In genomic region chr4:123917548-123918140, GRCm38 (mm10) we compare ENCODE assay signal across 9 mouse cellular contexts. TPM values are rescaled to one million over a fixed set of nuclear protein-coding genes. Genes with fewer than 3 reads are reported as not detected.
A peak's percentile ranks its signal among the peaks of the same experiment; 100 is the strongest.
DNase-seq lines count a peak whose midpoint lies in the region; ATAC-seq and TF ChIP-seq lines count a peak whose summit lies in the region.
"Had no signal": no experiment of that assay in that cellular context is flagged by ENCODE, and none has a peak within 500 bp of the region (broad histone marks: within the 10 kb centered on the region; RNA-seq: fewer than 3 reads in every experiment).

Gene 4930535I16Rik, minus strand, starts transcription at chr4:123918022.

- no peak for TF ChIP-seq EP300 in CH12.LX (IDR thresholded peaks at IDR 0.05; ENCODE audit: low read length)

- H3K79me2 ChIP-seq in CH12.LX (replicated peaks; ENCODE audit: control insufficient read depth, extremely low read depth, insufficient read depth, poor library complexity, severe bottlenecking): peaks cover 37% of the 10 kb centered on the region

- under 1% methylated on average over 62 of the region's 63 CpGs for WGBS in embryonic facial prominence, embryonic 10.5 days
- under 1% methylated on average over 59 of the region's 63 CpGs for WGBS in heart, embryonic 16.5 days
- 0% methylated on average over 51 of the region's 63 CpGs for WGBS in limb, embryonic 13.5 days
- under 1% methylated on average over 57 of the region's 63 CpGs for WGBS in midbrain, embryonic 11.5 days

- peaks cover 16 to 42% of the 10 kb centered on the region in 2 experiments for H3K36me3 ChIP-seq in CH12.LX (replicated peaks in 1 of 2; ENCODE audit: control insufficient read depth in 1 of 2, insufficient read depth in 1 of 2, low read length in 1 of 2)
- peaks cover 42% of the 10 kb centered on the region for H3K36me3 ChIP-seq in embryonic facial prominence, embryonic 10.5 days (replicated peaks)
- peaks cover 13% of the 10 kb centered on the region for H3K36me3 ChIP-seq in heart, embryonic 16.5 days (ENCODE audit: control insufficient read depth, insufficient read depth)
- H3K36me3 ChIP-seq in limb, embryonic 13.5 days: peaks cover 35% of the 10 kb centered on the region
- peaks cover 7% of the 10 kb centered on the region; the same call in 1 of the 2 replicates for H3K36me3 ChIP-seq in midbrain, embryonic 11.5 days (ENCODE audit: control insufficient read depth, insufficient read depth, low read length)

- H3K27me3 ChIP-seq in CH12.LX (replicated peaks): no peaks in the 10 kb centered on the region
- no peaks in the 10 kb centered on the region for H3K27me3 ChIP-seq in embryonic facial prominence, embryonic 10.5 days (replicated peaks; ENCODE audit: low read depth, poor library complexity, severe bottlenecking)
- H3K27me3 ChIP-seq in heart, embryonic 16.5 days (ENCODE audit: control insufficient read depth, insufficient read depth, low read length): no peaks in the 10 kb centered on the region
- H3K27me3 ChIP-seq in limb, embryonic 13.5 days: no peaks in the 10 kb centered on the region
- no peaks in the 10 kb centered on the region for H3K27me3 ChIP-seq in midbrain, embryonic 11.5 days (ENCODE audit: control insufficient read depth, insufficient read depth, low read length)

- peak within 1 kb of the TSS; percentile 85 to 98 (median 95) for H3K4me3 ChIP-seq in CH12.LX (replicated peaks in 1 of 3; ENCODE audit: low read depth in 2 of 3, low read length in 2 of 3, poor library complexity in 1 of 3)
- peak within 1 kb of the TSS; percentile 98 for H3K4me3 ChIP-seq in embryonic facial prominence, embryonic 10.5 days
- peak within 1 kb of the TSS; percentile 98 for H3K4me3 ChIP-seq in heart, embryonic 16.5 days (ENCODE audit: low read length)
- peak within 1 kb of the TSS; percentile 99 for H3K4me3 ChIP-seq in limb, embryonic 13.5 days
- peak within 1 kb of the TSS; percentile 98 for H3K4me3 ChIP-seq in midbrain, embryonic 11.5 days (ENCODE audit: low read depth, low read length)

- no peak for TF ChIP-seq RAD21 in CH12.LX (IDR thresholded peaks at IDR 0.05; ENCODE audit: low read depth, low read length)

- no peaks in the 10 kb centered on the region for H3K9me3 ChIP-seq in CH12.LX (replicated peaks; ENCODE audit: low read length)
- H3K9me3 ChIP-seq in embryonic facial prominence, embryonic 10.5 days: no peaks in the 10 kb centered on the region
- no peaks in the 10 kb centered on the region for H3K9me3 ChIP-seq in heart, embryonic 16.5 days (replicated peaks; ENCODE audit: control insufficient read depth, low read length)
- no peaks in the 10 kb centered on the region for H3K9me3 ChIP-seq in limb, embryonic 13.5 days
- no peaks in the 10 kb centered on the region for H3K9me3 ChIP-seq in midbrain, embryonic 11.5 days (ENCODE audit: control insufficient read depth, low read length)

- H3K9ac ChIP-seq in CH12.LX (ENCODE audit: insufficient read depth, low read depth): peak within 1 kb of the TSS; percentile 96
- H3K9ac ChIP-seq in heart, embryonic 16.5 days (ENCODE audit: low read length): peak within 1 kb of the TSS; percentile 97
- H3K9ac ChIP-seq in limb, embryonic 13.5 days: peak within 1 kb of the TSS; percentile 95
- H3K9ac ChIP-seq in midbrain, embryonic 11.5 days (ENCODE audit: low read length): peak within 1 kb of the TSS; percentile 93

- H3K4me2 ChIP-seq in CH12.LX (ENCODE audit: insufficient read depth, low read depth, poor library complexity, severe bottlenecking): peak within 1 kb of the TSS; percentile 96
- peak within 1 kb of the TSS; percentile 81 for H3K4me2 ChIP-seq in heart, embryonic 16.5 days (ENCODE audit: low read depth, low read length)
- H3K4me2 ChIP-seq in limb, embryonic 13.5 days (replicated peaks): peak within 1 kb of the TSS; percentile 90
- peak within 1 kb of the TSS; percentile 85 for H3K4me2 ChIP-seq in midbrain, embryonic 11.5 days

- peak; percentile 66 for DNase-seq in A20 (ENCODE audit: low read depth, low spot score)
- DNase-seq in CH12.LX (ENCODE audit: extremely low read depth): no peak
- no peak for DNase-seq in embryonic facial prominence, embryonic 10.5 days (ENCODE audit: low spot score)
- DNase-seq in midbrain, embryonic 11.5 days (ENCODE audit: low spot score, missing footprints): peak; percentile 91
- no peak for DNase-seq in cerebellum, postnatal 14 days
- no peak for DNase-seq in layer of hippocampus, adult 8-10 months (ENCODE audit: low spot score in 2 of 2)

- TF ChIP-seq CTCF in CH12.LX (conservative IDR thresholded peaks at IDR 0.05 in 1 of 2, IDR thresholded peaks at IDR 0.05 in 1 of 2; ENCODE audit: low read depth in 2 of 2, low read length in 2 of 2): no peak

- ATAC-seq in heart, embryonic 16.5 days (replicated peaks; ENCODE audit: extremely low read depth, insufficient read depth, low FRiP score): peak; percentile 28
- ATAC-seq in limb, embryonic 13.5 days (ENCODE audit: low FRiP score, low read depth): peak; percentile 16
- peak; percentile 68 for ATAC-seq in midbrain, embryonic 11.5 days (ENCODE audit: low FRiP score)

- in situ Hi-C loops in CH12.LX (cut with MboI; ENCODE audit: low pct_ligation_motif_present, low pct_unique_long_range_greater_than_20kb, low sequenced_read_pairs): no loop called here

- H3K4me1 ChIP-seq in CH12.LX (ENCODE audit: control insufficient read depth in 1 of 2, insufficient read depth in 2 of 2): peaks cover 8 to 34% of the 10 kb centered on the region in 2 experiments; a peak in 3 of 4 replicates
- peaks cover 23% of the 10 kb centered on the region for H3K4me1 ChIP-seq in embryonic facial prominence, embryonic 10.5 days
- H3K4me1 ChIP-seq in heart, embryonic 16.5 days (ENCODE audit: control insufficient read depth, insufficient read depth, low read length): peaks cover 18% of the 10 kb centered on the region
- H3K4me1 ChIP-seq in limb, embryonic 13.5 days: peaks cover 22% of the 10 kb centered on the region
- H3K4me1 ChIP-seq in midbrain, embryonic 11.5 days (ENCODE audit: control insufficient read depth, insufficient read depth, low read length): peaks cover 18% of the 10 kb centered on the region

- TF ChIP-seq POLR2A in CH12.LX (IDR thresholded peaks at IDR 0.05; ENCODE audit: low read depth, low read length): no peak

- dilution Hi-C loops in CH12.LX (cut with MboI; ENCODE audit: extremely low pct_ligation_motif_present, extremely low pct_unique_long_range_greater_than_20kb, low sequenced_read_pairs): no loop called here

- peak within 1 kb of the TSS; percentile 67 for H3K27ac ChIP-seq in CH12.LX (ENCODE audit: insufficient read depth, low read depth)
- H3K27ac ChIP-seq in embryonic facial prominence, embryonic 10.5 days (replicated peaks): peak within 1 kb of the TSS; percentile 92
- H3K27ac ChIP-seq in heart, embryonic 16.5 days (ENCODE audit: low read length): peak within 1 kb of the TSS; percentile 92
- H3K27ac ChIP-seq in limb, embryonic 13.5 days: peak within 1 kb of the TSS; percentile 70; the same call in 1 of the 2 replicates
- peak within 1 kb of the TSS; percentile 61 for H3K27ac ChIP-seq in midbrain, embryonic 11.5 days (ENCODE audit: low read depth, low read length)

TF ChIP-seq in CH12.LX, 34 proteins besides CTCF, POLR2A, EP300 and RAD21:
- 0 out of 2 replicates have a peak, but pooled peaks have one; percentile 23 for TF ChIP-seq BHLHE40 (IDR thresholded peaks at IDR 0.05; ENCODE audit: low read depth, low read length)
- TF ChIP-seq UBTF (IDR thresholded peaks at IDR 0.05; ENCODE audit: low read depth, low read length): 0 out of 2 replicates have a peak, but pooled peaks have one; percentile 55
- TF ChIP-seq CHD1 (IDR thresholded peaks at IDR 0.05; ENCODE audit: low read depth, low read length): 0 out of 2 replicates have a peak, but pooled peaks have one; percentile 36
- TF ChIP-seq NRF1 (IDR thresholded peaks at IDR 0.05; ENCODE audit: low read depth, low read length): no peak
TF ChIP-seq in CH12.LX: peak in this region for 3.

RNA-seq across cellular contexts. Expression of gene 4930535I16Rik, which starts in this region (rescaled TPM):
- total RNA-seq in CH12.LX (2012; rRNA removed) (2.1 and 3.2 TPM in 2 replicates), CH12.LX (2014; rRNA removed) (not detected in 2 replicates)
- polyA plus RNA-seq in CH12.LX (2012; ENCODE audit: insufficient read length, low read depth): not detected in 2 replicates
- polyA plus RNA-seq in embryonic facial prominence, embryonic 10.5 days (2016; fragmentation: Nextera tagmentation; extraction: Ambion mirVana): not detected in 2 replicates
- not detected in 2 replicates for polyA plus RNA-seq in heart, embryonic 16.5 days (2015; fragmentation: Nextera tagmentation; extraction: Ambion mirVana)
- polyA plus RNA-seq in limb, embryonic 13.5 days (2015; fragmentation: Nextera tagmentation; extraction: Ambion mirVana): not detected in 2 replicates
- polyA plus RNA-seq in midbrain, embryonic 11.5 days (2014; fragmentation: Nextera tagmentation; extraction: Ambion mirVana): not detected in 2 replicates
- total RNA-seq in layer of hippocampus, adult 8-10 months (2022): under 1 TPM in 1 of 4 experiments, not detected in 3; 0.70 TPM
- total RNA-seq: hematopoietic stem cell, adult 5-6 weeks had no signal

Comparison
In these comparisons a context has a peak if more than half of its experiments do, and no peak if none do; other contexts are left out.
1. Peak in ATAC-seq, H3K4me3 ChIP-seq, H3K27ac ChIP-seq, H3K9ac ChIP-seq and H3K4me2 ChIP-seq in heart, embryonic 16.5 days; RNA of the gene not detected or under 1 TPM.
2. Peak in ATAC-seq, H3K4me3 ChIP-seq, H3K27ac ChIP-seq, H3K9ac ChIP-seq and H3K4me2 ChIP-seq in limb, embryonic 13.5 days; RNA of the gene not detected or under 1 TPM.
3. Peak in DNase-seq, ATAC-seq, H3K4me3 ChIP-seq, H3K27ac ChIP-seq, H3K9ac ChIP-seq and H3K4me2 ChIP-seq in midbrain, embryonic 11.5 days; RNA of the gene not detected or under 1 TPM.
4. ATAC-seq: peak in every context shown above with its lines; median percentile 68 in midbrain, embryonic 11.5 days; 28 in heart, embryonic 16.5 days; 16 in limb, embryonic 13.5 days.